Mouse (Mus musculus): ENCODE measurements around the gene Ier5.

DNA sequence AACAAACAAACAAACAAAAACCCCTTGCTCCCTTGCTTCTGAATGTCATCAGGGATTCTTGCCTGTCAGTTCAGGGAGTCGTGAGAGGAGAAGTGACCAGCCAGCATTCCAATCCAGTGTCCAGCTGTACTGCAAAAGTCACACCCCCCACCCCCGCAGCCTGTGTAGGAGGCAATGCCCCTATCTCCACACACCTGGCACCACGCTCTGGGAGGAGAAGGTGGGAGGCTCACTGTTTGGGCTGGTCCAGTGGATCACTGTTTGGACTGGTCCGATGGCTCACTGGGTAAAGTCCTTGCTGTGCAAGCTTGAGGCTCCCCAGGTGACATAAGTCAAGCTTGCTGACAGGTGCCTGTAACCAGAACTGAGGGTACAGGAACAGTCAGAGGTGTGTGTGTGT is 12.7 kb upstream of the Ier5 start:
- no peak for TF ChIP-seq CTCF (IDR thresholded peaks at IDR 0.05 in 2 of 3, conservative IDR thresholded peaks at IDR 0.05 in 1 of 3; ENCODE audit: control insufficient read depth in 1 of 3, insufficient read depth in 1 of 3, low read depth in 2 of 3, low read length in 3 of 3, poor library complexity in 1 of 3, severe bottlenecking in 1 of 3)
- TF ChIP-seq MAFK (IDR thresholded peaks at IDR 0.05; ENCODE audit: borderline replicate concordance, low read depth, low read length), result no peak
- no peak for TF ChIP-seq NELFE (IDR thresholded peaks at IDR 0.05; ENCODE audit: low read depth, low read length)
- no peak for TF ChIP-seq POLR2A (IDR thresholded peaks at IDR 0.05; ENCODE audit: control insufficient read depth in 1 of 2, insufficient read depth in 1 of 2, low read depth in 1 of 2, low read length in 2 of 2, poor library complexity in 1 of 2)
- TF ChIP-seq ZC3H11A (IDR thresholded peaks at IDR 0.05; ENCODE audit: low read depth, low read length), result no peak
- no peak for TF ChIP-seq MAX (IDR thresholded peaks at IDR 0.05; ENCODE audit: low read length)
- TF ChIP-seq CHD2 (IDR thresholded peaks at IDR 0.05; ENCODE audit: low read length), result no peak
- TF ChIP-seq ZMIZ1 (IDR thresholded peaks at IDR 0.05; ENCODE audit: low read depth, low read length), result no peak
- no peak for TF ChIP-seq TCF12 (IDR thresholded peaks at IDR 0.05; ENCODE audit: low read depth, low read length)
- no peak for TF ChIP-seq ELF1 (IDR thresholded peaks at IDR 0.05; ENCODE audit: low read depth, low read length)
- TF ChIP-seq GABPA (IDR thresholded peaks at IDR 0.05; ENCODE audit: low read depth, low read length), result no peak
- no peak for TF ChIP-seq USF1 (IDR thresholded peaks at IDR 0.05; ENCODE audit: low read depth, low read length)

Data from MEL (cell line).